Mouse (Mus musculus) limb, embryonic 11.5 days (tissue): ENCODE data around the gene Slc25a41. TPM values are rescaled to one million over a fixed set of nuclear protein-coding genes. Genes with fewer than 3 reads are reported as not detected.
A peak's percentile ranks its signal among the peaks of the same experiment; 100 is the strongest.
"Not testable (repeated sequence)": the region's sequence is repeated elsewhere in the genome, so short reads cannot be mapped to it uniquely, and the experiment has no call there.

Experiments used
- ATAC-seq: fragments of 200-750 bp; cut with Nextera tagmentation; 2 replicates; pipeline ENCODE4 v1.8.0; 2017; ENCODE audit warnings: low read depth; ENCODE audit not compliant: insufficient number of reproducible peaks, low FRiP score, low TSS enrichment
- DNase-seq: peaks from one replicate; pipeline ENCODE4 v3.0.0-alpha.2; 2015; ENCODE audit warnings: low spot score
- H3K27ac ChIP-seq: fragments of 300-500 bp; sonication (generic); replicated peaks from 2 replicates; pipeline ENCODE4 v1.5.1; 2014; ENCODE audit warnings: low read depth, mild to moderate bottlenecking, low read length
- H3K27me3 ChIP-seq: fragments of 300-500 bp; sonication (generic); 2 replicates; pipeline ENCODE4 v1.6.1; 2014; ENCODE audit warnings: mild to moderate bottlenecking, low read length, mixed read lengths; ENCODE audit not compliant: control insufficient read depth, insufficient read depth
- H3K36me3 ChIP-seq: fragments of 300-500 bp; sonication (generic); 2 replicates; pipeline ENCODE4 v1.6.1; 2014; ENCODE audit warnings: mild to moderate bottlenecking, low read length, moderate library complexity, mixed read lengths; ENCODE audit not compliant: control insufficient read depth, insufficient read depth
- H3K4me1 ChIP-seq: fragments of 300-500 bp; sonication (generic); 2 replicates; pipeline ENCODE4 v1.6.1; 2014; ENCODE audit warnings: low read length, mixed read lengths; ENCODE audit not compliant: control insufficient read depth, insufficient read depth
- H3K4me2 ChIP-seq: fragments of 300-500 bp; sonication (generic); 2 replicates; pipeline ENCODE4 v1.6.1; 2014; ENCODE audit warnings: low read depth, mild to moderate bottlenecking, moderate library complexity; ENCODE audit not compliant: severe bottlenecking
- H3K4me3 ChIP-seq: fragments of 300-500 bp; sonication (generic); 2 replicates; pipeline ENCODE4 v1.5.1; 2014; ENCODE audit warnings: low read depth, low read length
- H3K9ac ChIP-seq: fragments of 300-500 bp; sonication (generic); 2 replicates; pipeline ENCODE4 v1.6.1; 2014; ENCODE audit warnings: mild to moderate bottlenecking, low read length
- H3K9me3 ChIP-seq: fragments of 300-500 bp; sonication (generic); 2 replicates; pipeline ENCODE4 v1.6.1; 2016; ENCODE audit warnings: low read length; ENCODE audit not compliant: control insufficient read depth
- WGBS: fragments of 180-500 bp; shearing (Covaris S2); extraction: QIAGEN DNeasy Blood & Tissue Kit; methylation state at CpG from one replicate; pipeline ENCODE4 v1.1.7; 2014; 5-methylcytosine and 5-hydroxymethylcytosine counted together
- polyA plus RNA-seq: library from polyadenylated mRNA; unstranded; fragments of >200 nt; fragmentation: Nextera tagmentation; extraction: Ambion mirVana; gene quantifications from 2 replicates; pipeline ENCODE4 v1.2.1, GENCODE M21; 2014

The Slc25a41 gene
- polyA plus RNA-seq, 1 experiment from 2014 or later = not detected

DNA sequence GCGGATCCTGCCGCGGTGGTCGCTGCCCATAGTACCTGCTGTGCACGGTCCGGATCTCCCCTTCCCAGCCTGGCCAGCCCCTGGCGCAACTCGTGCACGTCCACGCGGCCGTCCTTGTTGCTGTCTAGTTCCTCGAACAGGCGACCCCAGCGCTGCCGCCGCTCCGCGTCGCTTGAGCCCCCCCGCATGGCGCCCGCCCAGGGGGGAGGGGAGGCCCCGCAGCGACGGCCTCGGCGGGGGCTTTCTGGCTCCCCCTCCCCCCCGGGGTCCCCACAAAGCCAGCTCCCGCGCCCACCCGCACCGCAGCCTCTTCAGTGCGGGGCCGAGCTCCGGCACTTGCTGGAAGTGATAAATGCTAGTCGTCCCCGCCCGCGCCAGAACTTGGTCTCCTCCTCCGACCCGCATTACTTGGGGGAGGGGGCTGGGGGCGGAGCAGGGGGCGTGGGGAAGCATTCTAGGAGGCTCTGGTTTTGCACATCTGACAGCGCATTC is 18.1 kb upstream of the Slc25a41 start, which contains the start of gene Slc25a23:
Gene Slc25a23, minus strand, starts transcription at position 378 of the 492 bp plus-strand sequence.
- Histone ChIP-seq H3K9ac (peak within 1 kb of the TSS; percentile 41), H3K9me3 (no peaks in the 10 kb centered on the region), H3K4me2 (peak within 1 kb of the TSS; percentile 72), H3K27me3 (peaks cover 34% of the 10 kb centered on the region), H3K4me3 (peak within 1 kb of the TSS; percentile 72), H3K36me3 (no peaks in the 10 kb centered on the region), H3K27ac (no peak within 1 kb of the TSS), H3K4me1 (no peaks in the 10 kb centered on the region)
- 0% methylated on average over 38 of the region's 45 CpGs for WGBS
- DNase-seq = peak; percentile 83
- peak; percentile 69 for ATAC-seq

DNA sequence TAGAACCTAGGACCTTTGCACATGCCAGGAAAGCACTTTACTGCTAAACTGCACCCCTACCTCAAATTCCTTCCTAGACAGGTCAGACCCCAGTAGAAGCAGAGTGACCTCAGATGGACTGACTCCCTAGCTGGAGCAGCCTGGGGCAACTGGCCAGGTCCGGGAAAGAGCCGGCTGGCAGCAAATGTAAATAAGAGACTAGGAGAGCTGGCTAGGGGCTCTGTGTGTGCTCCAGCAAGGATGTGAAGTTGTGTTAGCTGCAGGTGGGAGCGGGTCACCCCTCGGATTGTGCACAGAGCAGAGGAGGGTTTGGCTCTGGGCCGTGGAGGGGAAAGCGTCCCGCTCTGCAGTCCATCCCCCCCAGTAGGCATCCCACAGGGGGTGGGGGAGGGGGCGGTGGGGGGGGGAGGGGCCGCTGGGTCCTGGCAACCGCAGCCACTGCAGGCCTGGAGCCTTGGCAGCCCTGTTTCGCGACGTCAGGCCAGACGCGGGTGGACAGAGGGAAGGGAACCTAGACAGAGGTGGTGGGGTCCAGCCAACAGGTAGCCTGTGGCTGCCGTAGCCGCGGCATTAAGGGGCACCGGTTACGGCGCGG is 17.5 kb upstream of the Slc25a41 start, which contains the start of gene Crb3:
Gene Crb3, plus strand, starts transcription at position 215 of the 595 bp plus-strand sequence.
- WGBS = 0% methylated on average over 15 of the region's 22 CpGs
- DNase-seq (peak; percentile 57), ATAC-seq (0 out of 2 replicates have a peak, but pooled peaks have one; percentile 2)
- H3K27ac ChIP-seq = no peak within 1 kb of the TSS
- no peaks in the 10 kb centered on the region for H3K9me3 ChIP-seq
- H3K27me3 ChIP-seq = peaks cover 34% of the 10 kb centered on the region
- peak within 1 kb of the TSS; percentile 72 for H3K4me3 ChIP-seq
- H3K9ac ChIP-seq = peak within 1 kb of the TSS; percentile 41
- no peaks in the 10 kb centered on the region for H3K4me1 ChIP-seq
- H3K36me3 ChIP-seq = no peaks in the 10 kb centered on the region
- H3K4me2 ChIP-seq = peak within 1 kb of the TSS; percentile 72

GRCm38 (mm10) chr17:57056246-57056645 is 14.8 kb upstream of the Slc25a41 start:
- Histone ChIP-seq H3K9me3 (no peaks in the 10 kb centered on the region), H3K36me3 (no peaks in the 10 kb centered on the region), H3K9ac (no peak overlapping the region), H3K4me2 (no peak overlapping the region), H3K27me3 (peaks cover 10% of the 10 kb centered on the region), H3K27ac (no peak overlapping the region), H3K4me3 (no peak overlapping the region), H3K4me1 (no peaks in the 10 kb centered on the region)
- ATAC-seq (no peak), DNase-seq (no peak)
- 85% methylated on average over 3 of the region's 3 CpGs for WGBS

GRCm38 (mm10) chr17:57051679-57052078 is 10.2 kb upstream of the Slc25a41 start:
- H3K9me3 ChIP-seq, H3K27me3 ChIP-seq, H3K4me1 ChIP-seq, H3K4me2 ChIP-seq, H3K9ac ChIP-seq, H3K4me3 ChIP-seq, H3K36me3 ChIP-seq, H3K27ac ChIP-seq, ATAC-seq, DNase-seq: not testable (repeated sequence)
- WGBS = 91% methylated on average over 4 of the region's 4 CpGs

- H3K27ac ChIP-seq = no peak overlapping the region
- H3K27me3 ChIP-seq = no peaks in the 10 kb centered on the region
- H3K9ac ChIP-seq = no peak overlapping the region
- H3K36me3 ChIP-seq = no peaks in the 10 kb centered on the region
- H3K4me3 ChIP-seq = no peak overlapping the region
- ATAC-seq (no peak), DNase-seq (no peak)
- no peak overlapping the region for H3K4me2 ChIP-seq
- WGBS = 94% methylated on average over 3 of the region's 3 CpGs
- no peaks in the 10 kb centered on the region for H3K4me1 ChIP-seq
- no peaks in the 10 kb centered on the region for H3K9me3 ChIP-seq
Measured at GRCm38 (mm10) chr17:57048816-57049215, 7.4 kb upstream of the Slc25a41 start.

GRCm38 (mm10) chr17:57047406-57047805 is 6.0 kb upstream of the Slc25a41 start:
- no peaks in the 10 kb centered on the region for H3K4me1 ChIP-seq
- H3K36me3 ChIP-seq = no peaks in the 10 kb centered on the region
- H3K4me3 ChIP-seq = no peak overlapping the region
- no peaks in the 10 kb centered on the region for H3K9me3 ChIP-seq
- ATAC-seq = peak; percentile 53; the same call in 1 of the 2 replicates
- no peak for DNase-seq
- H3K27me3 ChIP-seq = no peaks in the 10 kb centered on the region
- no peak overlapping the region for H3K9ac ChIP-seq
- H3K27ac ChIP-seq = no peak overlapping the region
- WGBS = 31% methylated on average over 5 of the region's 5 CpGs
- H3K4me2 ChIP-seq = no peak overlapping the region

- DNase-seq (no peak), ATAC-seq (no peak)
- no peak overlapping the region for H3K4me2 ChIP-seq
- peaks cover 8% of the 10 kb centered on the region; the same call in 1 of the 2 replicates for H3K27me3 ChIP-seq
- H3K4me1 ChIP-seq = no peaks in the 10 kb centered on the region
- no peaks in the 10 kb centered on the region for H3K36me3 ChIP-seq
- 39% methylated on average over 8 of the region's 8 CpGs for WGBS
- no peak overlapping the region for H3K9ac ChIP-seq
- H3K9me3 ChIP-seq = no peaks in the 10 kb centered on the region
- H3K4me3 ChIP-seq = no peak overlapping the region
- H3K27ac ChIP-seq = no peak overlapping the region
Measured at GRCm38 (mm10) chr17:57038978-57039377, 2.5 kb downstream of the Slc25a41 start.

DNA sequence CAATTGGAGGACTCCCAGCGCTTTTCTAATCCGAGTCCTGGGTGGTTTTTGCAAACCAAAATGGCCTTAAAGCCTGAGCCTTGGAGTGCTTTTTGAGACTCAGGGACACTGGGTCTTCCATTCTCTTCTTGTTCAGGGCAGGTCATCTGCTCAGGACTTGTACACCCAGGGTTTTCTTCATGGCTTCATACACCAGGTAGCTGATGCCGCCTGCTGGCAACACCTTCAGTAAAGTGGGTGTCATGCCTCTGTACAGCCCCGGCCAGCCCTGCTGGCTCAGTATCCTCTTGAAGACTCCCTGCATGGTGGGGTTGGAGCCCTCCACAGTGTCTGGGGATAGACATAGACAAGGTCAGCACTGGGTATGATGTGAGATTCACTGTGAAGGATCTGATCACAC is 8.6 kb downstream of the Slc25a41 start:
- H3K27ac ChIP-seq = no peak overlapping the region
- peaks cover 7% of the 10 kb centered on the region; the same call in 1 of the 2 replicates for H3K36me3 ChIP-seq
- no peaks in the 10 kb centered on the region for H3K27me3 ChIP-seq
- no peak overlapping the region for H3K9ac ChIP-seq
- peaks cover 8% of the 10 kb centered on the region for H3K4me1 ChIP-seq
- H3K4me2 ChIP-seq = no peak overlapping the region
- no peak for DNase-seq
- H3K9me3 ChIP-seq = no peaks in the 10 kb centered on the region
- 85% methylated on average over 4 of the region's 4 CpGs for WGBS
- H3K4me3 ChIP-seq = no peak overlapping the region
- ATAC-seq = no peak
